Mouse (Mus musculus) adrenal gland, postnatal 14 days (tissue): ENCODE data around the gene Nsg2. TPM values are rescaled to one million over a fixed set of nuclear protein-coding genes. Genes with fewer than 3 reads are reported as not detected.
A peak's percentile ranks its signal among the peaks of the same experiment; 100 is the strongest.

Experiments used
- DNase-seq: peaks from one replicate; pipeline ENCODE4 v3.0.0; 2021; ENCODE audit warnings: mixed read lengths
- total RNA-seq: library from RNA; stranded (reverse); gene quantifications from 2 replicates; pipeline ENCODE4 v1.2.3, GENCODE M21; 2021

Gene Nsg2
- total RNA-seq, 1 experiment from 2014 or later, result 29.7 TPM

- DNase-seq, result no peak
Measured at GRCm38 (mm10) chr11:32011867-32012603, 11.8 kb downstream of the Nsg2 start.

- no peak for DNase-seq
Measured at GRCm38 (mm10) chr11:32013014-32013427, 12.8 kb downstream of the Nsg2 start.

- DNase-seq, result no peak
Measured at GRCm38 (mm10) chr11:32013561-32013960, 13.3 kb downstream of the Nsg2 start.

GRCm38 (mm10) chr11:32018201-32018600 is 17.9 kb downstream of the Nsg2 start:
- DNase-seq, result no peak

GRCm38 (mm10) chr11:32020031-32020965 is 20.0 kb downstream of the Nsg2 start:
- DNase-seq, result peak; percentile 75

- DNase-seq, result no peak
Measured at GRCm38 (mm10) chr11:32026634-32027033, 26.4 kb downstream of the Nsg2 start.

GRCm38 (mm10) chr11:32027474-32028342 is 27.4 kb downstream of the Nsg2 start:
- no peak for DNase-seq

GRCm38 (mm10) chr11:32028605-32029004 is 28.3 kb downstream of the Nsg2 start:
- no peak for DNase-seq

GRCm38 (mm10) chr11:32029356-32029755 is 29.1 kb downstream of the Nsg2 start:
- DNase-seq, result no peak

- DNase-seq, result no peak
Measured at GRCm38 (mm10) chr11:32031396-32031795, 31.1 kb downstream of the Nsg2 start.

GRCm38 (mm10) chr11:32032053-32032452 is 31.8 kb downstream of the Nsg2 start:
- DNase-seq, result no peak

- no peak for DNase-seq
Measured at GRCm38 (mm10) chr11:32035831-32036230, 35.6 kb downstream of the Nsg2 start.

- no peak for DNase-seq
Measured at GRCm38 (mm10) chr11:32039656-32040055, 39.4 kb downstream of the Nsg2 start.

GRCm38 (mm10) chr11:32057389-32057788 is 57.1 kb downstream of the Nsg2 start:
- no peak for DNase-seq

- no peak for DNase-seq
Measured at GRCm38 (mm10) chr11:32057861-32058260, 57.6 kb downstream of the Nsg2 start.

GRCm38 (mm10) chr11:32061020-32061419 is 60.8 kb downstream of the Nsg2 start:
- DNase-seq, result no peak

GRCm38 (mm10) chr11:32061874-32062273 is 61.6 kb downstream of the Nsg2 start:
- no peak for DNase-seq

- no peak for DNase-seq
Measured at GRCm38 (mm10) chr11:32063775-32064510, 63.7 kb downstream of the Nsg2 start.

- no peak for DNase-seq
Measured at GRCm38 (mm10) chr11:32064511-32064862, 64.2 kb downstream of the Nsg2 start.

GRCm38 (mm10) chr11:32068736-32069490 is 68.7 kb downstream of the Nsg2 start:
- no peak for DNase-seq

GRCm38 (mm10) chr11:32075163-32075562 is 74.9 kb downstream of the Nsg2 start:
- no peak for DNase-seq
